Mouse (Mus musculus) forebrain, embryonic 16.5 days (tissue): ENCODE measurements around the gene Rnf144b. TPM values are rescaled to one million over a fixed set of nuclear protein-coding genes. Genes with fewer than 3 reads are reported as not detected.

Source experiments
- ATAC-seq: fragments of 200-750 bp; cut with Nextera tagmentation; 2 replicates; pipeline ENCODE4 v1.8.0; 2017; ENCODE audit warnings: mild to moderate bottlenecking, moderate library complexity
- H3K27ac ChIP-seq: fragments of 300-500 bp; sonication (generic); 2 replicates; pipeline ENCODE4 v1.5.1; 2014; ENCODE audit warnings: low read length, control low read depth
- H3K27me3 ChIP-seq: fragments of 300-500 bp; sonication (generic); replicated peaks from 2 replicates; pipeline ENCODE4 v1.6.1; 2014; ENCODE audit warnings: low read length; ENCODE audit not compliant: control insufficient read depth, insufficient read depth
- H3K36me3 ChIP-seq: fragments of 300-500 bp; sonication (generic); 2 replicates; pipeline ENCODE4 v1.6.1; 2014; ENCODE audit not compliant: control insufficient read depth, insufficient read depth
- H3K4me1 ChIP-seq: fragments of 300-500 bp; sonication (generic); replicated peaks from 2 replicates; pipeline ENCODE4 v1.6.1; 2014; ENCODE audit warnings: low read length; ENCODE audit not compliant: control insufficient read depth, insufficient read depth
- H3K4me2 ChIP-seq: fragments of 300-500 bp; sonication (generic); 2 replicates; pipeline ENCODE4 v1.6.1; 2014; ENCODE audit warnings: mild to moderate bottlenecking, low read length, control low read depth
- H3K4me3 ChIP-seq: fragments of 300-500 bp; sonication (generic); replicated peaks from 2 replicates; pipeline ENCODE4 v1.5.1; 2014; ENCODE audit warnings: mild to moderate bottlenecking, low read length, control low read depth
- H3K9ac ChIP-seq: fragments of 300-500 bp; sonication (generic); replicated peaks from 2 replicates; pipeline ENCODE4 v1.6.1; 2014; ENCODE audit warnings: low read depth, low read length, control low read depth
- H3K9me3 ChIP-seq: fragments of 300-500 bp; sonication (generic); 2 replicates; pipeline ENCODE4 v1.6.1; 2016; ENCODE audit warnings: low read length; ENCODE audit not compliant: control insufficient read depth
- WGBS: fragments of 180-500 bp; shearing (Covaris S2); extraction: QIAGEN DNeasy Blood & Tissue Kit; methylation state at CpG from one replicate; pipeline ENCODE4 v1.1.7; 2014; 5-methylcytosine and 5-hydroxymethylcytosine counted together
- polyA plus RNA-seq: library from polyadenylated mRNA; unstranded; fragments of >200 nt; fragmentation: Nextera tagmentation; extraction: Ambion mirVana; gene quantifications from 2 replicates; pipeline ENCODE4 v1.2.1, GENCODE M21; 2015

Rnf144b gene
- polyA plus RNA-seq, 1 experiment from 2014 or later = 0.62 TPM

GRCm38 (mm10) chr13:47162001-47162400 is 39.5 kb downstream of the Rnf144b start:
- 94% methylated on average over 5 of the region's 5 CpGs for WGBS
- no peak for ATAC-seq
- Histone ChIP-seq H3K4me1 (no peaks in the 10 kb centered on the region), H3K9ac (no peak overlapping the region), H3K36me3 (no peaks in the 10 kb centered on the region), H3K9me3 (no peaks in the 10 kb centered on the region), H3K27ac (no peak overlapping the region), H3K4me3 (no peak overlapping the region), H3K4me2 (no peak overlapping the region), H3K27me3 (no peaks in the 10 kb centered on the region)

GRCm38 (mm10) chr13:47164732-47165131 is 42.3 kb downstream of the Rnf144b start:
- ATAC-seq = no peak
- no peaks in the 10 kb centered on the region for H3K36me3 ChIP-seq
- no peaks in the 10 kb centered on the region for H3K9me3 ChIP-seq
- H3K27me3 ChIP-seq = no peaks in the 10 kb centered on the region
- H3K4me2 ChIP-seq = no peak overlapping the region
- no peak overlapping the region for H3K9ac ChIP-seq
- no peaks in the 10 kb centered on the region for H3K4me1 ChIP-seq
- no peak overlapping the region for H3K4me3 ChIP-seq
- WGBS = 84% methylated on average over 5 of the region's 5 CpGs
- no peak overlapping the region for H3K27ac ChIP-seq

- no peaks in the 10 kb centered on the region for H3K36me3 ChIP-seq
- no peak overlapping the region for H3K4me3 ChIP-seq
- no peak for ATAC-seq
- WGBS = 88% methylated on average over 2 of the region's 2 CpGs
- no peak overlapping the region for H3K27ac ChIP-seq
- H3K4me2 ChIP-seq = no peak overlapping the region
- no peaks in the 10 kb centered on the region for H3K27me3 ChIP-seq
- H3K9ac ChIP-seq = no peak overlapping the region
- no peaks in the 10 kb centered on the region for H3K9me3 ChIP-seq
- no peaks in the 10 kb centered on the region for H3K4me1 ChIP-seq
Observed at GRCm38 (mm10) chr13:47165261-47165660, 42.8 kb downstream of the Rnf144b start.

GRCm38 (mm10) chr13:47168484-47168883 is 46.0 kb downstream of the Rnf144b start:
- Histone ChIP-seq H3K9me3 (no peaks in the 10 kb centered on the region), H3K4me2 (no peak overlapping the region), H3K27ac (no peak overlapping the region), H3K9ac (no peak overlapping the region), H3K4me1 (no peaks in the 10 kb centered on the region), H3K27me3 (no peaks in the 10 kb centered on the region), H3K4me3 (no peak overlapping the region), H3K36me3 (no peaks in the 10 kb centered on the region)
- ATAC-seq = no peak
- WGBS = 55% methylated on average over 11 of the region's 11 CpGs

GRCm38 (mm10) chr13:47170026-47170425 is 47.6 kb downstream of the Rnf144b start:
- no peak overlapping the region for H3K4me2 ChIP-seq
- no peaks in the 10 kb centered on the region for H3K27me3 ChIP-seq
- no peak overlapping the region for H3K27ac ChIP-seq
- no peaks in the 10 kb centered on the region for H3K36me3 ChIP-seq
- 80% methylated on average over 4 of the region's 4 CpGs for WGBS
- no peaks in the 10 kb centered on the region for H3K9me3 ChIP-seq
- no peaks in the 10 kb centered on the region for H3K4me1 ChIP-seq
- ATAC-seq = no peak
- H3K9ac ChIP-seq = no peak overlapping the region
- H3K4me3 ChIP-seq = no peak overlapping the region

- Histone ChIP-seq H3K4me1 (no peaks in the 10 kb centered on the region), H3K27ac (no peak overlapping the region), H3K4me3 (no peak overlapping the region), H3K36me3 (no peaks in the 10 kb centered on the region), H3K4me2 (no peak overlapping the region), H3K27me3 (no peaks in the 10 kb centered on the region), H3K9ac (no peak overlapping the region), H3K9me3 (no peaks in the 10 kb centered on the region)
- no peak for ATAC-seq
- 81% methylated on average over 13 of the region's 13 CpGs for WGBS
Observed at GRCm38 (mm10) chr13:47170811-47171555, 48.5 kb downstream of the Rnf144b start.

GRCm38 (mm10) chr13:47172891-47173290 is 50.4 kb downstream of the Rnf144b start:
- Histone ChIP-seq H3K4me3 (no peak overlapping the region), H3K27ac (no peak overlapping the region), H3K36me3 (no peaks in the 10 kb centered on the region), H3K4me2 (no peak overlapping the region), H3K9me3 (no peaks in the 10 kb centered on the region), H3K27me3 (no peaks in the 10 kb centered on the region), H3K9ac (no peak overlapping the region), H3K4me1 (no peaks in the 10 kb centered on the region)
- WGBS = 94% methylated on average over 10 of the region's 10 CpGs
- no peak for ATAC-seq

GRCm38 (mm10) chr13:47178182-47178581 is 55.7 kb downstream of the Rnf144b start:
- ATAC-seq = no peak
- H3K4me2 ChIP-seq = no peak overlapping the region
- H3K4me3 ChIP-seq = no peak overlapping the region
- H3K9ac ChIP-seq = no peak overlapping the region
- no peaks in the 10 kb centered on the region for H3K36me3 ChIP-seq
- no peaks in the 10 kb centered on the region for H3K9me3 ChIP-seq
- H3K4me1 ChIP-seq = no peaks in the 10 kb centered on the region
- H3K27me3 ChIP-seq = no peaks in the 10 kb centered on the region
- H3K27ac ChIP-seq = no peak overlapping the region
- WGBS = 85% methylated on average over 8 of the region's 8 CpGs

GRCm38 (mm10) chr13:47180776-47181175 is 58.3 kb downstream of the Rnf144b start:
- Histone ChIP-seq H3K27me3 (no peaks in the 10 kb centered on the region), H3K4me3 (no peak overlapping the region), H3K36me3 (no peaks in the 10 kb centered on the region), H3K27ac (no peak overlapping the region), H3K4me2 (no peak overlapping the region), H3K9ac (no peak overlapping the region), H3K4me1 (no peaks in the 10 kb centered on the region), H3K9me3 (no peaks in the 10 kb centered on the region)
- no peak for ATAC-seq
- WGBS = 77% methylated on average over 7 of the region's 7 CpGs

- 91% methylated on average over 5 of the region's 5 CpGs for WGBS
- Histone ChIP-seq H3K9ac (no peak overlapping the region), H3K27me3 (no peaks in the 10 kb centered on the region), H3K27ac (no peak overlapping the region), H3K9me3 (no peaks in the 10 kb centered on the region), H3K4me3 (no peak overlapping the region), H3K4me1 (no peaks in the 10 kb centered on the region), H3K4me2 (no peak overlapping the region), H3K36me3 (no peaks in the 10 kb centered on the region)
- ATAC-seq = no peak
Observed at GRCm38 (mm10) chr13:47182366-47182765, 59.9 kb downstream of the Rnf144b start.
